Mouse (Mus musculus): ENCODE results near the gene Vps8. TPM values are rescaled to one million over a fixed set of nuclear protein-coding genes. Genes with fewer than 3 reads are reported as not detected.
"Not testable (repeated sequence)": the region's sequence is repeated elsewhere in the genome, so short reads cannot be mapped to it uniquely, and the experiment has no call there.

Gene Vps8
- total RNA-seq, 2 experiments from 2014 or later, result 57.2 to 61.5 TPM

- DNase-seq (ENCODE audit: extremely low spot score in 1 of 2, low spot score in 2 of 2), result no peak
- intact Hi-C loops (cut with DNase I), result no loop called here
These were observed 218.0 kb downstream of the Vps8 start for GRCm38 (mm10) chr16:21640766-21641499.

GRCm38 (mm10) chr16:21641944-21642343 lies 219.0 kb downstream of the Vps8 start:
- no peak for DNase-seq (ENCODE audit: extremely low spot score in 1 of 2, low spot score in 2 of 2)
- intact Hi-C loops (cut with DNase I), result no loop called here

- intact Hi-C loops (cut with DNase I), result no loop called here
- no peak for DNase-seq (ENCODE audit: extremely low spot score in 1 of 2, low spot score in 2 of 2)
These were observed 220.0 kb downstream of the Vps8 start for GRCm38 (mm10) chr16:21642906-21643305.

GRCm38 (mm10) chr16:21643621-21644041 lies 220.7 kb downstream of the Vps8 start:
- intact Hi-C loops (cut with DNase I), result no loop called here
- DNase-seq (ENCODE audit: extremely low spot score in 1 of 2, low spot score in 2 of 2), result peak in 1 of 2 experiments; percentile 35

DNA sequence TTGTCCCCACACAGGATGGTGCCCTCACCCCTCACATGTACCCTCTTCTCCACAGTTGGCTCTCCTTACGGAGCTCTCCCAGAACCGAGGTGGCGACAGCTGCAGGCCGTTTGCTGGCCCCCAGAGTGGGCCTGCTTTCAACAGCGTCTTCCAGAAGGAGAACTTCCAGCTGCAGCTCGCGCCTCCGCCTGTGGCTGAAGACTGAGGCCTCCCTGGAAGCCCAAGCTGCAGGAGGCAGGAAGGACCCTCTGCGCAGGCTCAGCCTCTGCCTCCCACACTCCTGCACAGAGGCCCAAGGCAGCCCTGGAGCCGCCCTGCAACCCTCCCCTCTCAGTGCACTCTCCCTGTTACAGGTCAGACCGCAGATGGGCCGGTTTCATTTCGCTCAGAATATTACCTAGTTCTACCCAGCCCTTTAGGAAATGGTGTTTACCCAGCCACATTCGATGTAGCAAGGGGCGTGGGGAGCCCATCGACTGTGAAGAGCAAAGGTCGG lies 221.2 kb downstream of the Vps8 start:
- DNase-seq (ENCODE audit: extremely low spot score in 1 of 2, low spot score in 2 of 2), result peak in 1 of 2 experiments; percentile 83
- intact Hi-C loops (cut with DNase I), result no loop called here

DNA sequence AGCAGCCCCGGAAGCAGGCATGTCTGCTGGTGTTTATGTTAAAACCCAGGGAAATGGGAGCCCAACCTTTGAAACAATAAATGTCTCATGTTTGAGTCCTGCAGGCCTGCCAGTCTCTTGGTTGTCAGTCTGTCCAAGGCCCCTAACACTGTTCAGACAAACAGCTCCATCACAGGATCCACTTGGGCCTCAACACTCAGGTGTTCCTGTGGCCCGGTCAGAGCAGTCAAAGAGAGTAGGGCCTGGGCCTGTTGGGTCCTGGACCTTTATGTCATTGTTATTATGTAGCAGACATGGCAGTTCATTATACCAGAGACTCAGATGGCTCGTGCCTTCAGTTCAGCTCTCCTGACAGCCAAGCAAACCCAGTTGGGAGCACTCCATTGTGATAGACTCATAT lies 221.7 kb downstream of the Vps8 start:
- intact Hi-C loops (cut with DNase I), result no loop called here
- DNase-seq (ENCODE audit: extremely low spot score in 1 of 2, low spot score in 2 of 2), result no peak

GRCm38 (mm10) chr16:21645915-21646314 lies 223.0 kb downstream of the Vps8 start:
- intact Hi-C loops (cut with DNase I), result no loop called here
- no peak for DNase-seq (ENCODE audit: extremely low spot score in 1 of 2, low spot score in 2 of 2)

- intact Hi-C loops (cut with DNase I), result no loop called here
- DNase-seq (ENCODE audit: extremely low spot score in 1 of 2, low spot score in 2 of 2), result no peak
These were observed 223.6 kb downstream of the Vps8 start for GRCm38 (mm10) chr16:21646496-21646895.

DNA sequence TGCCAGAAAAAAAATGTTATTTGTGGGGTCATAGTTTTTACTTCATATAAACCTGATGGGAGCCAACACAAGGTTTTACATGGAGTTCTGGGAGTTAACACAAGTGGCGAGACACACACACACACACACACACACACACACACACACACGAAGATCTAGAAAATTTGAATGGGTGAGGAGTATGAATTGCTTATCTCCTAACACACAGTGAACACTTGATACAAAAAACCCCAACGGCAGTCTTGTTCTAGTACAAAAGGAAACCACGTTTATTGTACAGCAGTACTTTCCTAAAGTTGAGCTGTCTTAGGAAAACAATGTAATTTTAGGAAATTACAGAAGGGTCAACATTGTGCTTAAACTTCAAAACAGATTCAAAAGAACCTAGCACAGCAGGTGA lies 225.9 kb downstream of the Vps8 start:
- no peak for DNase-seq (ENCODE audit: extremely low spot score in 1 of 2, low spot score in 2 of 2)
- intact Hi-C loops (cut with DNase I), result no loop called here

GRCm38 (mm10) chr16:21650289-21650688 lies 227.4 kb downstream of the Vps8 start:
- intact Hi-C loops (cut with DNase I), result no loop called here
- no peak for DNase-seq (ENCODE audit: extremely low spot score in 1 of 2, low spot score in 2 of 2)

- intact Hi-C loops (cut with DNase I), result no loop called here
These were observed 228.2 kb downstream of the Vps8 start for GRCm38 (mm10) chr16:21651161-21651560.

DNA sequence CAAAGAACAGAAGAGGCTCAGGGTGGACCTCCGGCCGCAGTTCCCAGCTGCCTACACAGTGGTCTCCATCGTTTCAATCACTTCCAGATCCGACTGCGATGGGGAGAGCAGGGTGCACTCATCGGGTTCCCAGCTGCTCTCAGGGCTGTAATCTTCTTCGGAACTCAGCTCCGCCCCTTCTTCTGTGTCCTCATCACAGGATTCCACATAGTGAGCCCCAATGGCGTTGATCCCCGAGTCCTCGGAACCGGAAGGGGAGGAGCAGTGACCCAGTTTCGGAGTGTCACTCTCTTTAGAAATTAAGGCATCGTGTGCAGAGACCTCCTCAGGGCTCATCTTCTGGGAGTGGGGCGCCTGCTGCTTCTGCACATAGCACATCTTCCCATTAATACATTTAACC lies 230.2 kb downstream of the Vps8 start:
- no peak for DNase-seq (ENCODE audit: extremely low spot score in 1 of 2, low spot score in 2 of 2)
- intact Hi-C loops (cut with DNase I), result no loop called here

More at GRCm38 (mm10) chr16:21651161-21651560, 228.2 kb downstream of the Vps8 start:
- DNase-seq (ENCODE audit: extremely low spot score in 1 of 2, low spot score in 2 of 2), result no peak

- DNase-seq (ENCODE audit: extremely low spot score in 1 of 2, low spot score in 2 of 2), result no peak
- intact Hi-C loops (cut with DNase I), result no loop called here
These were observed 231.5 kb downstream of the Vps8 start for GRCm38 (mm10) chr16:21654384-21654783.

DNA sequence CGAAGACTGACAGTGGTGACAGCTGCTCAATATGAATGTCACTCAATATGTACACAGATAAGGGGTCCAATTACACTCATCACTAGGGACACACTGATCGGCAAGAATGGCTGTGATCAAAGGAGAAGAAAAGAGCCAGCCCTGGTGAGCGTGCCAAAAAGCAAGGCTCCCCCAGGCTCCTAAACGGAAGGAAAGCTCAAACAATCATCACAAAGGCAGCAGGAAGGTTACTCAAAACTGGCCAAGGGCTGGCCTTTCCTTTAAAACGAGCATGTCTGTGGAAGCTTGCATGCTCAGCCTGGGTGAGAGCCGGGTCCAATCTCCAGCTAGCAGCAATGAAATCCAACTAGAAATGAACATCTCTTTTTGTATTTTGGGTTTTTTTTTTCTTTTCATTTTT lies 232.4 kb downstream of the Vps8 start:
- peak in 1 of 2 experiments; percentile 51 for DNase-seq (ENCODE audit: extremely low spot score in 1 of 2, low spot score in 2 of 2)

GRCm38 (mm10) chr16:21655961-21656360 lies 233.0 kb downstream of the Vps8 start:
- DNase-seq (ENCODE audit: extremely low spot score in 1 of 2, low spot score in 2 of 2), result no peak
- intact Hi-C loops (cut with DNase I), result loop anchor here (5.0 kb wide), 1 partner anchor 36 kb away; the partner anchor contains the start of gene 2510009E07Rik

More for the DNA sequence above, 232.4 kb downstream of the Vps8 start:
- intact Hi-C loops (cut with DNase I), result loop anchor here (5.0 kb wide), 1 partner anchor 37 kb away; the partner anchor contains the start of gene 2510009E07Rik

- DNase-seq (ENCODE audit: extremely low spot score in 1 of 2, low spot score in 2 of 2), result no peak
- intact Hi-C loops (cut with DNase I), result no loop called here
These were observed 241.9 kb downstream of the Vps8 start for GRCm38 (mm10) chr16:21664633-21665363.

DNA sequence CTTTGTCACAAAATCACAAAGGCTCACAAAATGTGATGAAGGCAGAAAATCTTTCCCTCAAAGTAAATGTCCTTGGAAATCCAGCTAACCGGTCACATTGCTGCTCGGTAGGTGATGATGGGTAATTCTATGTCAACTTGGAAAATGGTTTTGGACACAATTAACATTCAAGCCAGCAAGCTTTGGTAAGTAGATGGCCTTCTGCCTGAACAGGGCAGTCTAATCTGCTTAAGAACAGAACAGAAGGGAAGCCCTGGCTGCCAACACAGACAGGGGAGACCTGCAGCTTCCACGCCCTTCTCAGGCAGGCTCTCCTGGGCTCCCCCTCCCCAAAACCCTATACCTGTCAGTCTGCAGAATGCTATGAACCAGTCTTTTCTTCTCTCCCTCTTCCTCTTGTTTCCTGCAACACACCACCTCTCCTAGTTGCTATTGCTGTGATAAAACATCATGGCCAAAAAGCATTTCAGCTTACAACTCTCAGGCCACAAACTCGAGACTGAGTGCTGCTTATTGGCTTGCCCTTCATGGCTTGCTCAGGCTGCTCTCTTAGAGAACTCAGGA lies 242.6 kb downstream of the Vps8 start:
- DNase-seq (ENCODE audit: extremely low spot score in 1 of 2, low spot score in 2 of 2), result no peak
- intact Hi-C loops (cut with DNase I), result no loop called here

DNA sequence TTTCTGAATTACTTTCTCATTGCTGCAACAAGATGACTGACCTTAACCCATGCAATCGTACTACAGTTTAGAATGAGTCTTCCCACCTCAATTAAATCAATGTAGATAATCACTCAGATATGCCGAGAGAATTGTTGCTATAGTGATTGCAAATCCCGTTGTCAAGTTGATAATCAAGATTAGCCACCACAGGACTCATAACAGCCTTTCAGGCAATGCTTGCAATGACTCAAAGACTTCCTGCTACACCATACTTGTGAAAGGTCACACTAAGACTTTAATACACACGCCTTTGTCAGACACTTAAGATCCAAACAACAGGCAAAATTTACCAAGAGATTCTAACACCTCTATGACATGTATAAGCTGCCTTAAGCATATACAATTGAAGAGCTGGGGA lies 249.0 kb downstream of the Vps8 start:
- intact Hi-C loops (cut with DNase I), result no loop called here

GRCm38 (mm10) chr16:21673046-21673445 lies 250.1 kb downstream of the Vps8 start:
- DNase-seq (ENCODE audit: extremely low spot score in 1 of 2, low spot score in 2 of 2); intact Hi-C loops (cut with DNase I): not testable (repeated sequence)

More for the DNA sequence above, 249.0 kb downstream of the Vps8 start:
- DNase-seq (ENCODE audit: extremely low spot score in 1 of 2, low spot score in 2 of 2), result no peak
